Mouse (Mus musculus): ENCODE data around the gene Gm20403. TPM values are rescaled to one million over a fixed set of nuclear protein-coding genes. Genes with fewer than 3 reads are reported as not detected.
A peak's percentile ranks its signal among the peaks of the same experiment; 100 is the strongest.

Gm20403 gene
- total and polyA plus RNA-seq, 3 experiments = not detected

DNA sequence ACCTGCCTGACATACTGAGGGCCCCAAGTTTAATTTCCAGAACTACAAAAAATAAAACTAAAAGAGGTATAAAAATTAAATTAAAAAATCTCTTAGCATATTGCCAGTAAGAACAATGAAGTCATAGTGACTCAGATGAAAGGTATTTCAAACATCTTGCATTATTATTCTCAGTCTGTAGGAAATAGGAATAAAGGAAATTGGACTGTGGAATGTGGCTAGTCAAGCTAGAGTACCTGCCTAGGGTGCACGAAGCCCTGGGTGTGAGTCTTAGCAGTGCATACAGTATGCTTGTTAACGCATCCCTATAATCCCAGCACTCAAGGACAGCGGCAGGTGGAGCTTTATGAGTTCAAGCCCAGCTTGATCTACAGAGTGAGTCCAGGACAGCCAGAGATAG is 9.6 kb upstream of the Gm20403 start:
- in situ Hi-C loops (cut with MboI; ENCODE audit: low pct_ligation_motif_present, low pct_unique_long_range_greater_than_20kb, low sequenced_read_pairs) (no loop called here), dilution Hi-C loops (cut with MboI; ENCODE audit: extremely low pct_ligation_motif_present, extremely low pct_unique_long_range_greater_than_20kb, low sequenced_read_pairs) (no loop called here)
- Histone ChIP-seq H3K4me1 (ENCODE audit: control insufficient read depth in 1 of 2, insufficient read depth in 2 of 2) (peaks cover 10 to 50% of the 10 kb centered on the region in 2 experiments), H3K36me3 (replicated peaks in 1 of 2; ENCODE audit: control insufficient read depth in 1 of 2, insufficient read depth in 1 of 2, low read length in 1 of 2) (no peaks in the 10 kb centered on the region), H3K9ac (ENCODE audit: insufficient read depth, low read depth) (no peak overlapping the region), H3K4me3 (replicated peaks in 1 of 3; ENCODE audit: low read depth in 2 of 3, low read length in 2 of 3, poor library complexity in 1 of 3) (no peak overlapping the region), H3K79me2 (replicated peaks; ENCODE audit: control insufficient read depth, extremely low read depth, insufficient read depth, poor library complexity, severe bottlenecking) (no peaks in the 10 kb centered on the region), H3K9me3 (replicated peaks; ENCODE audit: low read length) (no peaks in the 10 kb centered on the region), H3K27ac (ENCODE audit: insufficient read depth, low read depth) (no peak overlapping the region), H3K4me2 (ENCODE audit: insufficient read depth, low read depth, poor library complexity, severe bottlenecking) (no peak overlapping the region), H3K27me3 (replicated peaks) (no peaks in the 10 kb centered on the region)
- TF ChIP-seq NRF1 (IDR thresholded peaks at IDR 0.05; ENCODE audit: low read depth, low read length) (no peak), MYC (IDR thresholded peaks at IDR 0.05; ENCODE audit: low read depth, low read length) (no peak), JUN (IDR thresholded peaks at IDR 0.05; ENCODE audit: insufficient read depth, low read depth, low read length) (no peak), ZNF384 (IDR thresholded peaks at IDR 0.05; ENCODE audit: low read depth, low read length) (no peak), ZKSCAN1 (IDR thresholded peaks at IDR 0.05; ENCODE audit: borderline replicate concordance, low read depth, low read length) (no peak), CHD1 (IDR thresholded peaks at IDR 0.05; ENCODE audit: low read depth, low read length) (no peak), CTCF (conservative IDR thresholded peaks at IDR 0.05 in 1 of 2, IDR thresholded peaks at IDR 0.05 in 1 of 2; ENCODE audit: low read depth in 2 of 2, low read length in 2 of 2) (no peak), ZMIZ1 (IDR thresholded peaks at IDR 0.05; ENCODE audit: low read depth, low read length) (no peak), USF2 (conservative IDR thresholded peaks at IDR 0.05; ENCODE audit: low read depth, low read length) (no peak), USF1 (IDR thresholded peaks at IDR 0.05; ENCODE audit: low read depth, low read length) (no peak), ETS1 (conservative IDR thresholded peaks at IDR 0.05; ENCODE audit: low read depth, low read length) (no peak), POLR2A (IDR thresholded peaks at IDR 0.05; ENCODE audit: low read depth, low read length) (no peak), UBTF (IDR thresholded peaks at IDR 0.05; ENCODE audit: low read depth, low read length) (no peak), MAZ (IDR thresholded peaks at IDR 0.05; ENCODE audit: low read depth, low read length) (no peak), TCF12 (IDR thresholded peaks at IDR 0.05; ENCODE audit: low read depth, low read length) (no peak), PAX5 (IDR thresholded peaks at IDR 0.05; ENCODE audit: low read length) (no peak), BHLHE40 (IDR thresholded peaks at IDR 0.05; ENCODE audit: low read depth, low read length) (no peak)
- no peak for DNase-seq (ENCODE audit: extremely low read depth)

DNA sequence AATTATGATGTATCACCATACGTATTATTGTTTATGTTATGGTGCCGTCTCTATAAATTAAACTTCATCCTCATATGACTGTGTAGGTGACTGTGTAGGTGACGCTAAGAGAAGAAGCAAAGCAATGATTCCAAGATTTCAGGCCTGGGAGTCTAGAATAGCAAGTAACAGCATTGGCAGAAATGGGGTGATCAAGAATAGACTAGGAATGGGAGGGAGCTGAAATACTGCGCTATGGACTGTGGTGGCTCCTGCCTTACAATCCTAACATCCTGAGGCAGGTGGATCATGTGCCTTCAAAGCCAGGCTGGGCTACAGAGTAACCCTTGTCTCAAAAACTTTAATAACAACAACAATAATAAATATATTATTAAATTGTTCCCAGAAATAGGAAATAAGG is 8.1 kb upstream of the Gm20403 start:
- H3K27ac ChIP-seq (ENCODE audit: insufficient read depth, low read depth) = no peak overlapping the region
- H3K9me3 ChIP-seq (replicated peaks; ENCODE audit: low read length) = no peaks in the 10 kb centered on the region
- in situ Hi-C loops (cut with MboI; ENCODE audit: low pct_ligation_motif_present, low pct_unique_long_range_greater_than_20kb, low sequenced_read_pairs) = no loop called here
- H3K4me1 ChIP-seq (ENCODE audit: control insufficient read depth in 1 of 2, insufficient read depth in 2 of 2) = peaks cover 10 to 50% of the 10 kb centered on the region in 2 experiments
- 0 out of 2 replicates have a peak overlapping the region, but pooled peaks have one; percentile 25 for H3K4me2 ChIP-seq (ENCODE audit: insufficient read depth, low read depth, poor library complexity, severe bottlenecking)
- dilution Hi-C loops (cut with MboI; ENCODE audit: extremely low pct_ligation_motif_present, extremely low pct_unique_long_range_greater_than_20kb, low sequenced_read_pairs) = no loop called here
- peak overlapping the region; percentile 69; the same call in 1 of the 2 replicates for H3K9ac ChIP-seq (ENCODE audit: insufficient read depth, low read depth)
- no peak for DNase-seq (ENCODE audit: extremely low read depth)
- TF ChIP-seq JUND (conservative IDR thresholded peaks at IDR 0.05; ENCODE audit: low read depth, low read length) = no peak
- TF ChIP-seq GABPA (IDR thresholded peaks at IDR 0.05; ENCODE audit: insufficient replicate concordance, low read depth, low read length) = no peak
- TF ChIP-seq E2F4 (IDR thresholded peaks at IDR 0.05; ENCODE audit: insufficient replicate concordance, low read depth, low read length) = no peak
- TF ChIP-seq BHLHE40 (IDR thresholded peaks at IDR 0.05; ENCODE audit: low read depth, low read length) = no peak
- TF ChIP-seq MAZ (IDR thresholded peaks at IDR 0.05; ENCODE audit: low read depth, low read length) = no peak
- no peaks in the 10 kb centered on the region for H3K27me3 ChIP-seq (replicated peaks)
- H3K36me3 ChIP-seq (replicated peaks in 1 of 2; ENCODE audit: control insufficient read depth in 1 of 2, insufficient read depth in 1 of 2, low read length in 1 of 2) = no peaks in the 10 kb centered on the region
- no peaks in the 10 kb centered on the region for H3K79me2 ChIP-seq (replicated peaks; ENCODE audit: control insufficient read depth, extremely low read depth, insufficient read depth, poor library complexity, severe bottlenecking)
- H3K4me3 ChIP-seq (replicated peaks in 1 of 3; ENCODE audit: low read depth in 2 of 3, low read length in 2 of 3, poor library complexity in 1 of 3) = no peak overlapping the region

All from CH12.LX (cell line).